Mouse (Mus musculus) kidney, adult 8-10 months (tissue): ENCODE results near the gene Rasa4.
"Not testable (repeated sequence)": the region's sequence is repeated elsewhere in the genome, so short reads cannot be mapped to it uniquely, and the experiment has no call there.

Experiments used
- DNase-seq, 2 experiments: peaks; one replicate each; pipeline ENCODE4 v3.0.0; 2022

Rasa4 gene

DNA sequence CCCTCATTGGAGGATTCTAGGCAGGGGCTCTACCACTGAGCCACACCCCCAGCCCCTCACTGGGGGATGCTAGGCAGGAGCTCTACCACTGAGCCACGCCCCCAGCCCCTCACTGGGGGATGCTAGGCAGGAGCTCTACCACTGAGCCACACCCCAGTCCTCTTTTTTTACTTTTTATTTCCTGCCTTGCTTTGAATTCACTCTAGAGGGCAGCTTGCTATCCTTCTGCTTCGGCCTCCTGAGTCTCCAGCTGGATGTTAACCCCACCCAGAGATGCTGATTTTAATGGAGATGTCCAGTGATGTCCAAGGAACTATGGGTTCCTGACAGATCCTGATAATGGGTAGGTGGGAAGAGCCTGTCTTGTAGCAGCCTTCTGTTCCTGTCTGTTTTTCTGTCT is 14.3 kb upstream of the Rasa4 start:
- no peak for DNase-seq

DNA sequence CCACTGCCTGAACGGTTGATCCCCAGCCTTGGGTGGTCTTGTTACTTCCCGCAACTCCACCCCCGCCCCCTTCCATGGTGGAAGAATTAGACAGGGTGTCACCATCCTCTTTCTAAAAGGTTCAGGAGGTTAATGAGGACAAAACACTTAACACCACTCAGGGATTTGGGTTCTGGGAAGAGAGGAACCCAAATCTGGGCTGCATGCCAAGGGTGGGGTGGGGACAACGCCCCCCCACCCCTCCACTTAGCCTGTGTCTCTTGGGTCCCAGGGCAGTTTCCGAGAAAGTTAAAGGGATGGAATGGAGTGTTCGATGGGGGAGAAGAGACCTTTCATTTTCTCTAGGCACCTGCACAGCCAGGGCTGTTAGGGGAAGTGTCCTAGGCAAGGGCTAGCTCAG is 10.7 kb upstream of the Rasa4 start:
- no peak for DNase-seq

DNA sequence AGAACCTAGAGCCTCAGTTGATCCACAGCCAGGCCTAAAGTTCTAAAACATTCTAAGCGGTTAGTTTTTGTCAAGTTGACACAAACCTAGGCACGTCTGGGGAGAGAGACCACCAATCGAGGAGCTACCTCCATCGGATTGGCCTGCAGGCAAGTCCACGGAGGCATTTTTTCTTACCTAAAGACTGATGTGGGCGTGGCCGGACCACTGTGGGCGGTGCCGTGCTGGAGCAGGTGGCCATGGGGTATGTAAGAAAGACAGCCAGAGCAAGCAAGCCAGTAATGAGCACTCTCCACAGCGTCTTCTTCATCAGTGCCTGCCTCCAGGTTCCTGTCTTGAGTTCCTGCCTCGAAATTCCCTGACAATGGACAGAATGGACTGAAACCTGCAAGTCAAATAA is 10.2 kb upstream of the Rasa4 start:
- DNase-seq: no peak

DNA sequence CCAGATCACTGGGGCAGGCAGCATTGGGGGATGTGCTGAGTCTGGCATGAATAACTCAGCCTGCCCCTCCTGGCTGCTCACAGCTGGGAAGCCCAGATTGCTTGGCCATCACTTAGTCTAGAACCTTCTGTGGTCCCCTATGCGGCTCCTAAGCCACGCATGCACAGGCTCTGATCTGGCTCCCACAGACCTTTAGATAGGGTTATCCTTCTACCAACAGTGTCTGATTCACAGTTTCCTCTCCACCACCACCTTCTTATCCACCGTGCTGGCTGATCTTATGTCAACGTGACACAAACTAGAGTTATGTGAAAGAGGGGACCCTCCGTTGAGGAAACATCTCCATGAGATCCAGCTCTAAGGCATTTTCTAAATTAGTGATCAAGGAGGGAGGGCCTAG is 8.6 kb upstream of the Rasa4 start:
- no peak for DNase-seq

DNA sequence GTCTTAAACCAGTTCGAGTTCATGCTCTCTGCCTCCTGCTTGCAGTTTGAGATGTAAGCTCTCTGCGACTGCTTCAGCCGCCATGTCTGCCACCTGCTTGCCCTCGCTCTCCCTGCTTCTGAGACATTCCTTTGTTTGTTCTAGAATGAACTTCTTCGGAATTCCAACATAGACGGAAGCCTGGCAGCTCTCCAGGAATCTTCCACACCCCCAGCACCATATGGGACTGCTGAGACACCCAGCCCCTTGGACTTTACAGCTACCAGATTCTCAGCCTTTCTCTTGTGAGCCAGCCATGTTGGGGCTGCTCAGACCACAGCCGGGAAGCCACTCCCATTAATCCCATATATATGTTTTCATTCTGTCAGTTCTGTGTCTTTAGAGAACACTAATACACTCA is 7.4 kb upstream of the Rasa4 start:
- no peak for DNase-seq

DNA sequence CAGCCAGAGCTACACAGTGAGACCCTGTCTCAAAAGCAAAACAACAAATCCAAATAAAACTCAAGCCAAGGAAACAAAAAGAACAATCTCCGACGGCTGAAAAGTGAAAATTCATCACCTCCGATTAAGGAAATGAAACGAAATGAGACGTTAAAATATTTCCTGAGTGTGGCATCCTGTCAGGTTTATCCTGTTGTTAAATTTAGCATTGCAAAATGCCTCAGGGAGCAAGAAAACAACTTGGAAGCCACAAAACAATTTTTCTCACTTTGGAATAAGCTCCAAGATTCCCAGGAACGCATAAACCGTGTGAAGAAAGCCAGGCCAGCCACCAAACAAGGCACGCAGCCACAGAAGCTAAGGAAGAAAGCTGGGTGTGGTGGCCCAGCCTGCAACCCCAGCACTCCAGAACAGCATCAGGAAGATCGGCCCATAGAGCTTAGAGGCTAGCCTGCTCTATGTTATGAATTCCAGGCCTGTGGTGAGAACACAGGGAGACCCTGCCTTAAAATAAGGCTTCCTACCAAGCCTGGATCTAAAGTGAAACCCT is 6.6 kb upstream of the Rasa4 start:
- peak; percentile 23 to 38 for DNase-seq

DNA sequence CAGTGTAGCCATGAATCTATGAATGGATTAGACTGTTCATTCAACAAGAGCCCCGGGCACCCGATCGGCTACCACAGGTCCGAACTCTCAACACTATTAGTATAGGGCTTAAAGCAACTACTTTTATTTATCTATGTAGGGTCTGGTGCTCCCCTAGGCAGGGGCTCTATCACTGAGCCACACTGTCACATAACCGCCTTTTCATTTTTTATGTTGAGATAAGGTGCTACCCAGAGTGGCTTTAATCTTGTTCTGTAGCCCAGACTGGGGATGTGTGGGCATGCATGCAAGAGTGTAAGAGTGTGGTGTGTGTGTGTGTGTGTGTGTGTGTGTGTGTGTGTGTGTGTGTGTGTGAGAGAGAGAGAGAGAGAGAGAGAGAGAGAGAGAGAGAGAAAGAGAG is 5.6 kb upstream of the Rasa4 start:
- DNase-seq: no peak

DNA sequence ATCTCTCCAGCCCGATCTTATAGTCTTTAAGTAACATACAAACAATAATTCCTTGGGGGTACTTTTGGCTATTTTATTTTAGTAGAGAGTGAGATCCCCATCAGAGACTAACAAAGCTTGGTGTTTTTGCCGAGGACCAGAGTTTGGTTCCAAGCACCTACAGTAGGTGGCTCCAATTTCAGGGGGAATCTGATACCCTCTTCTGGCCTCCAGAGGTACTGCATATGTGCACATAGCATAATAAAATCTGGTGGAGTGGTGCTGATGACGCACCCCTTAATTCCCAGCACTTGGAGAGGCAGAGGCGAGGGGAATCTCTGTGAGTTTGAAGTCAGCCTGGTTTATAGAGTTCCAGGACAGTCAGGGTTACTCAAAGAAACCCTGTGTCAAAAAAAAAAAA is 1.4 kb upstream of the Rasa4 start:
- no peak for DNase-seq

DNA sequence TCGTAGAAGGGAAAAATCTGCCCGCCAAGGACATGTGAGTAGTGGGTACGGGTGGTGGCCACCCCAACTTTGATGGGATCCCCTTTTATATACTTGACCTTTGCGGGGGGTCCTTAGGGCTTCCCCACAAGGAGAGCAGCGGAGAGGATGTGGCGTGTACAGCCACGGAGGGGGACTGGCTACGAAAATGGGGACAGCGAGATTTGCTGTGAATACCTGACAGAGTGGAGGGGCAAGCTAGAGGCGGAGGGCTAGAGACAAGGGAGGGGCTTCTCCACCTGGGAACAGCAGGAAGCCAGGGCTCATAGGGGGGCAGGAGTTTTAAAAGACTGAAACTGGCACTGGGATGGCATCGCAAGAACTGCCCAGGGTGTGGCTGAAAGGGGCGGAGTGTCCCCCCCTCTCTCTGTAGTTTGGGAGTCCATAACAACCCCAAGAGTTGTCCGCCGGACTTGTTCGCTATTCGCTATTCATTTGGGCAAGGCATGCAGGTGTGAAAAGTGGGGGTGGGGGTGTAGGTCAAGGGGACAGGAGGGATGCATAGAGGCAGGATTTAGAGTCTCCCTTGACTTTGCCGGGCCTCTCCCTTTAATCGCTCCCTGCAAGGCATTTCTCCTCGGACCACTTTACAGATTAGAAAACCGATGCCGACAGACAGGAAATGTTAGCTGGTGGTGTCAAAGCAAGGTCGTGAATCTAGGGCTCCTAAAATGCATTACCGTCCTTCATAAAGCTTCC is 597 bp downstream of the Rasa4 start:
- DNase-seq: no peak

DNA sequence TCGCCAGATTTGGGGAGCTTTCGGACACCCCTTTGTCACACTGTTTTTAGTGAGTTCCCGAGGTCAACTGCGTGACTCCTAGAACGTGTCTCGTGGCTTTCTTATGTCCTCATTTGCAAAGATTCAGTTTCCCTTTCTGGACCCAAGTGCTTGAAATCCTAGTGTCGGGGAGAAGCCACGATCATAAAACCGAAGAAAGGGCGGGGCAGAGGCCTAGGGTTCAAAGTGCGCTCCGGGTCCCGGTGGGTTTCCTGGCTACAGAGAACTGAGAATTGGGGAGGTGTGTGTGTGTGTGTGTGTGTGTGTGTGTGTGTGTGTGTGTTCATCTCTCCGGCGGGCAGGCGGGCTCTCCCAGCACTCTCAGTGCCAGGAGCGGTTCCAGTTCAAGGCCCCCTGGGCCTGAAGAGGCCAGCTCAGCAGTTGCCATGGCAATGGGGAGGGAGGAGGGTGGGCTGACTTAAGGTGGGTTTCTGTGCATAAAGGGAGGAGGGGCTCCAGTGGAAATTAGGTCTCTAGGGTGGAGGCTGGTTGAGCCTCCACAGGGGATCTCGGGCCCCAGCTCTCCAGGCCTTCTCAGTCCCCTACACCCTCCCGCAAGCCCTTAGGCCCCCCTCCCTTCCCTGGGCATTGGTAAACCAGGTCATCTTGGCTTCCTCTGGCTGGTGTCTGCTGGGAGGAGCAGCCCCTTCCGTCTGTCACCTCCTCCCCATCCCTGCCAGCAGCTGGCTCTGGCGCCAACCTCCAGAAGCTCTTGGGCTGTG is 1.4 kb downstream of the Rasa4 start:
- peak in 1 of 2 experiments; percentile 12 for DNase-seq

DNA sequence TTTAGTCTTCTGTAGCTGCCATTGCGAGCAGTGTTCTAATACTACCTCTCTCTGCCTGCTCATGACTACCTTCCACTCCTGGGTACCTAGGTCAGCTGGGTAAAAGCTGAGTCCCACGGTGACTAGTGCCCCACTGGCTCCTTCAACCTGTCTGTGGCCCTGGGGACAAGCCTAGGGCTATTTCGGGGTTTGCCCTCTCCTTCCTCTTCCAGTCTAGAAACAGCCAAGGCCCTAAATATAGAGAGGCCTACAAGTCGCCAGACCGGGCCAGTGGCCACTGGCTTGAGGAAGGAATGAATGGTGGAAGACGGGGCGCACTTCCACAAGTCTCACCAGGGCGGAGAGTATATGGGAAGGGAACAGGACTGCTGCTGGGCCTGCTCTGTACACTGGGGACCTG is 2.6 kb downstream of the Rasa4 start:
- DNase-seq: no peak

DNA sequence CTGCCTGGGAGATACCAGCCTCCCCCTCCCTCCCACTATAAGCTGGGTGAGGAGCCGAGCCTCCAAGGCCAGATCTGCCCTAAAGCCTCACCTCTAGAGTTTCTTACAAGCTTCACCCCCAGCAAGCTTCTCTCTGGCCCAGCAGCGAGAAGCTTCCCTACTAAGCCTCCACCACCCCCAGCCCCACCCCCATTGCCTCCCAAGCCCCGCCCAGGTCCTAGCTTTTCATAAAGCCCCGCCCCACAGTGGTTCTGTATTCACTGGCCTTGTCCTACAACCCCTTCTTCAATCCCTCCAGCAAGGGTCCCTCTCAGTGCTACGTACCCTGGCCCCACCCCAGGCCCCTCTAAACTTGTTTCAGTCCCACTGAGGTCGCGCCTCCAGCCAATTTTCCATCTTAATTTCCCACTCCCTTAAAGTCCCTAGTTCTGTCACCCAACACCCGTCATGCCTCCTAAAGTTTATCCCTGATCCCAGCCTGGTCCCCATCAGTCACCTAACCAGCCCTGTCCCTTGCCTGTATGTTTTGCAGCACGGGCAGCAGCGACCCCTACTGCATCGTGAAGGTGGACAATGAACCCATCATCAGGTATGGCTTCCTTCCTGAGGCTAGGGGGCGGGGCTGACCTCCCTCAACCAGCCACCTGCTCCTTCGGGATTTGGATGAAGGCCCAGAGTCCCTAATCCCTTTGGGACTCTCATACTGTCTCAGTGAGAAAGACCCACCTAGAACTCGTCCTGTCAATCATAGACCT is 5.3 kb downstream of the Rasa4 start:
- peak in 1 of 2 experiments; percentile 15 for DNase-seq

DNA sequence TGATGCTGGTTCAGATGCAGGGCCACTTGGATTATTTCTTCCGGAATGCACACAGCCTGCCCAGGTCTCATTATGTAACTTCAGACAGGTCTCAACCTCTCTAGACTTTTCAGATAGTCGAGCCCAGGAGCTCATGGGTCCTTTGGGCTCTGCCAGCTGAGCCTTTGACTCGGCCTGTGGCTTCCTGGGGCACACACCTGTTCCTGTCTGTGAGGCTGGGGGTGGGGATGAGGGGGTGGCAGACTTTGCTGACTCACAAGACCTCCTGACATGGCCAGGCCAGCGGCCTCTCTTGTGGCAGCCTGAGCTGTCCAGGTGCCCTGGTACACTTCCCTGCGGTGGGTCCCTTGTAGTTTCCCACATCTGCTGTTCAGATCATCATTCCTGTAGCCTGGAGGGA is 8.2 kb downstream of the Rasa4 start:
- no peak for DNase-seq

DNA sequence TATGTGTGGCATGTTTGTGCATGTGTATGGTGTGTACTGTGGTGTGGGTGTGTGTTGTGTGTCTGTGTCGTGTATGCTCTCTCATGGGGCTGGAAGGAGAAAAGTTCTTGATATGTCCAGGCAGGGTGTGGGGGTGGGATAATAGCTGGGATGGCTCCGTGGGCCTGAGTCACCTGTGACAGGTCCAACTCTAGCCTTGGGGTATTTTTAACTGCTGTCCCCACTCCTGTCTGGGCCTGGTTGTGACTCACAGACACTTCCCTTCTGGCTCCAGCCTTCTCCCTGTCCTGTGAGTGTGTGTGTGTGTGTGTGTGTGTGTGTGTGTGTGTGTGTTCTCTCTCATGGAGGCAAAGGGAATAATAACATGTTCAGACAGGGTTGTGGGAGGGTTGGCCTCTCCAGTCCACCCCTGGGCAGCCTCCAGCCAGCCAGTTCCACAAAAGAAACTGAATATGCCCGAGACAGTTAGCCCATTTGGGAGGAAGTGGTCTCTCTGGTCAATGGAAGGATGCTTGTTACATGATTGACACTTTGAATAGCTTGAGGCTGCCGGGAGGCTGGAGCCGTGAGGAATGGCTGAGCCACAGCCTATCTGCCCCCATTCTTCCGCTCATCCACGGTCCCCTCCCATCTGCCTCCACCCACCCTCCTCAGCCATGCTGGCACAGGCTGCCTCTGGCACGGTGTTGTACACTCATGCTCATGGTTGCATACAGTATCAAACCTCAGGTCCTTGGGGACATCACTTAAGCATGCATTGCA is 10.7 kb downstream of the Rasa4 start:
- DNase-seq: no peak

DNA sequence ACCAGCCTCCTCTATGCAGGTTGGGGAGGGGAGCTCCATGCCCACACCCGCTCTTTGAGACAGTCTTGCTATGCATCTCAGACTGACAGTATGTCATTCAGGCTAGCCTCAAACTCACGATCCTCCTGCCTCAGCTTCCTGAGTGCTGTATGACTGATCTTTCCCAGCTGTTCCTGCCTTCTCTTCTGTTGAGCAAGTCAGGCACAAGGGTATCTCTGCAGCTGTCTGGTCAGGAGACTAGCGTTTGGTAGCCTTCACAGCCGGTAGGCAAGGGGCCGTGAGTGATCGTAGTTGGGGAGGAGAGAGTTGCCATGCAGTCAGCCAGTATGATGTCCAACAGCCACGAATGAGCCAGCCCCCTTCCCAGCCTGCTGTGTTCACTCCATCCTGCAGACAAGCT is 11.4 kb downstream of the Rasa4 start:
- DNase-seq: no peak

DNA sequence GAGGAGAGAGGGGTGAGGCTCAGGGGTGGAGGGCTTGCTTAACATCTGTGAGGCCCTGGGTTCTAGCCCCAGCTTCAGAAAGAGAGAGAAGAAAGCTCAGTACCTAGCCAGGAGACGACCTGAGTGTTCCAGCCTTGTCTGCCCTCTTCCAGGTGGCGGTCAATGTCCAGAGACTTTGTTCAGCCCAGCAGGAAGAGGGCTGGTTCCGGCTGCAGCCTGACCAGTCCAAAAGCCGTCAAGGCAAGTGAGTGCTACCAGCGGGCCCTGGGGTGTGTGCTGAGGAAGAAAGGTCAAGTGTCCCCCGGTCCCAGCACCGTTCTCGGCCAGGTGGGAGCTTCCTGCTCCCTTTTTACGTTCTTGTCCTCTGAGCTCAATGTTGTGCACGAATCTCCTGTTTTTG is 14.8 kb downstream of the Rasa4 start:
- DNase-seq: peak; percentile 69 to 73

DNA sequence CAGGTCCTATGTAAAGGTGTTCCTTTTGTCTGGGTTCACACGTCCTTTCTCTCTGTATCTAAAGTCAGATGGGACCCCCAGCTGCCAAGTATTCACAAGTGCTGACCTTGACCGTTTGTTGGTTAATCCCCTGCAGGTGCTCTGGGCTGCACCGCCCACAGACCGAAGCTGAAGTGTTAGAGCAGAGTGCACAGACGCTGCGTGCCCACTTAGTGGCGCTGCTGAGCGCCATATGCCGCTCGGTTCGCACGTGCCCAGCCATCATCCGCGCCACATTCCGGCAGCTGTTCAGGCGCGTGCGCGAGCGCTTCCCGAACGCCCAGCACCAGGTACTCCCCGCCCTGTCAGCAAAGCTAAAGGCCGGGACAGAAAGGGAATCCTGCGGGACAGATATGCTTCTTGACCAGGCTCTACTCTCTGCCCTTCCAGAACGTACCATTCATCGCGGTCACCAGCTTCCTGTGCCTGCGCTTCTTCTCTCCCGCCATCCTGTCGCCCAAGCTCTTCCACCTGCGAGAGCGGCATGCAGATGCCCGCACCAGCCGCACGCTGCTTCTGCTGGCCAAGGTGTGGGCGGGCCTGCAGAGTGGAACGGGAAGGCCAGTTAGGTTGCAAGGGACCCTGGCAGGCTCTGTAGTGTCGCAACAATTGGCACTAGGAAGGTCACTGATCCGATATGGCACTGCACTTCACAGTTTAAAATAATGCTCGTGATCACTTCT is 18.5 kb downstream of the Rasa4 start:
- DNase-seq: peak; percentile 54 to 66

DNA sequence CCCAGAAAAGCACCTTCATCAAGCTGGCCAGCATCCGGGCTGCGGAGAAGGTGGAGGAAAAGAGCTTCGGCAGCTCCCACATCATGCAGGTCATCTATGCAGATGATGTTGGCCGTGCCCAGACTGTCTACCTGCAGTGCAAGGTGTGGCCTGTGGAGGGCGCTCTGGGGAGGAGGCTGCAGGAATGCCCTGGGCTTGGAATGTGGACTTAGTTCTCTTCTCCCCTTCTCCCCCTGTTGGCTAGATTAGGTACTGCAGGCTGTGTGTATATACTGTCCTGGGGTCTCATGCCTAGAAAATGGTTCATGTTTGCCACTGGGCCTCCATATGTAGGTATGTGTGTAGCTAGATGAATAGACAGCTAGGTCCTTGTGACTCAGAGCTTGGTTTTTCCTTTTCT is 20.8 kb downstream of the Rasa4 start:
- no peak for DNase-seq

DNA sequence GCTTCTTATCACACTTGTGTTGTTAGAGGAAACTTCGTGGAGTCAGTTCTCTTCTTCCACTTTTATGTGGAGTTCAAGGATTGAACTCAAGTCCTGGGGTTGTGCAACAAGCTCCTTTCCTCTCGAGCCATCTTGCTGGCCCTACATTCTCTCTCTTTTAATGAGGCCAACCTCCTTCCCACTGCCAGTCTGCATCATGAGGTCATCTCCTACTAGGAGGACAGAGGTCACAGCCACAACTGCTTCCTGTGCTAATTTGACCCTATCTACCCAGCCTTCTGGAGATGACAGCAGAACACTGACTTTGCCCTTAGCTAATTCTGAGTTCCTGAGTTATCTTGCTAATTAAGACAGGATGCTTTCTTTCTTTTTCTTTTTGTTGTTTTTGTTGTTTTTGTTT is 24.8 kb downstream of the Rasa4 start:
- DNase-seq: no peak

DNA sequence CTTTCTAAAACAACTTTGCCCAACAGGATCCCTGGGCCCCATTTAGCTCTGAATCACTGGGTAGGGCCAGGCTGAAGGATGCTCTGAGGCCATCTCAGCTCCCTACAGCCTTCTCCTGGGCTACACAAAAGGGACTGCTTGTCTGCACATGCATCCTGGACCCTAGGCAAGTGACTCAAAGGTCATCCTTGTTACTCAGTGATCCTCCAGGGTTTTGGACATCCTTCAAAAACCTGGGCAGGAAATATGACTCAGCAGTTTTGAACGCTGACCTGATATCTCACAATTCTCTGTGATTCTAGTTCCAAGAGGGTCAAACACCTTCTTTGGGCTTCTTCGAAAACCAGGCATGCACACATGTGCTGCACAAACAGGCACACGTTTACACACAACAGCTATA is 25.3 kb downstream of the Rasa4 start:
- DNase-seq: peak in 1 of 2 experiments; percentile 15

DNA sequence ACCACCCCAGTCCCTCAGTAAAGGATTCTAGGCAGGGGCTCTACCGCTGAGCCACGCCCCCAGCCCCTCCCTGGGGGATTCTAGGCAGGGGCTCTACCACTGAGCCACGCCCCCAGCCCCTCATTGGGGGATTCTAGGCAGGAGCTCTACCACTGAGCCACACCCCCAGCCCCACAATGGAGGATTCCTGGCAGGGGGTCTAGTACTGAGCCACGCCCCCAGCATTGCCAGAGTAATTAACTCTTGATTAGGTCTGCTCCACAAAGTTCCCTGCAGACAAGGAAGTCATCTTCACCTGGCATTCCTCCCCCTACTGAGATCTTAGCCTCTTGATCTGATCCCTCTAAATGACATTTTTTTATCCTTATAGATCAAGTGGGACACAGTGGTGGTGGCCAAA is 29.8 kb downstream of the Rasa4 start:
- not testable (repeated sequence) for DNase-seq
